Mouse (Mus musculus) forebrain, embryonic 13.5 days (tissue): ENCODE measurements around the gene Rnf111. TPM values are rescaled to one million over a fixed set of nuclear protein-coding genes. Genes with fewer than 3 reads are reported as not detected.
A peak's percentile ranks its signal among the peaks of the same experiment; 100 is the strongest.
"Not testable (repeated sequence)": the region's sequence is repeated elsewhere in the genome, so short reads cannot be mapped to it uniquely, and the experiment has no call there.

ENCODE experiments used
- ATAC-seq: fragments of 200-750 bp; cut with Nextera tagmentation; 2 replicates; pipeline ENCODE4 v1.8.0; 2017
- H3K27ac ChIP-seq: fragments of 300-500 bp; sonication (generic); 2 replicates; pipeline ENCODE4 v1.5.1; 2015; ENCODE audit warnings: inconsistent platforms, mild to moderate bottlenecking, moderate library complexity
- H3K27me3 ChIP-seq: fragments of 300-500 bp; sonication (generic); 2 replicates; pipeline ENCODE4 v1.6.1; 2015; ENCODE audit warnings: mild to moderate bottlenecking, inconsistent platforms
- H3K36me3 ChIP-seq: fragments of 300-500 bp; sonication (generic); 2 replicates; pipeline ENCODE4 v1.6.1; 2015; ENCODE audit warnings: mild to moderate bottlenecking, inconsistent platforms; ENCODE audit not compliant: poor library complexity, severe bottlenecking
- H3K4me1 ChIP-seq: fragments of 300-500 bp; sonication (generic); 2 replicates; pipeline ENCODE4 v1.6.1; 2015; ENCODE audit warnings: inconsistent platforms
- H3K4me2 ChIP-seq: fragments of 300-500 bp; sonication (generic); 2 replicates; pipeline ENCODE4 v1.6.1; 2015; ENCODE audit warnings: inconsistent platforms, mild to moderate bottlenecking, moderate library complexity
- H3K4me3 ChIP-seq: fragments of 300-500 bp; sonication (generic); 2 replicates; pipeline ENCODE4 v1.5.1; 2015; ENCODE audit warnings: mild to moderate bottlenecking, inconsistent platforms
- H3K9ac ChIP-seq: fragments of 300-500 bp; sonication (generic); 2 replicates; pipeline ENCODE4 v1.6.1; 2015; ENCODE audit warnings: mild to moderate bottlenecking, inconsistent platforms
- H3K9me3 ChIP-seq: fragments of 300-500 bp; sonication (generic); replicated peaks from 2 replicates; pipeline ENCODE4 v1.6.1; 2016; ENCODE audit warnings: inconsistent platforms
- WGBS: fragments of 180-500 bp; shearing (Covaris S2); methylation state at CpG from one replicate; pipeline ENCODE4 v1.1.7; 2015; 5-methylcytosine and 5-hydroxymethylcytosine counted together
- polyA plus RNA-seq: library from polyadenylated mRNA; unstranded; fragments of >200 nt; fragmentation: Nextera tagmentation; extraction: Ambion mirVana; gene quantifications from 2 replicates; pipeline ENCODE4 v1.2.1, GENCODE M21; 2015

The Rnf111 gene
- 35.1 and 35.7 TPM in 2 replicates for polyA plus RNA-seq

DNA sequence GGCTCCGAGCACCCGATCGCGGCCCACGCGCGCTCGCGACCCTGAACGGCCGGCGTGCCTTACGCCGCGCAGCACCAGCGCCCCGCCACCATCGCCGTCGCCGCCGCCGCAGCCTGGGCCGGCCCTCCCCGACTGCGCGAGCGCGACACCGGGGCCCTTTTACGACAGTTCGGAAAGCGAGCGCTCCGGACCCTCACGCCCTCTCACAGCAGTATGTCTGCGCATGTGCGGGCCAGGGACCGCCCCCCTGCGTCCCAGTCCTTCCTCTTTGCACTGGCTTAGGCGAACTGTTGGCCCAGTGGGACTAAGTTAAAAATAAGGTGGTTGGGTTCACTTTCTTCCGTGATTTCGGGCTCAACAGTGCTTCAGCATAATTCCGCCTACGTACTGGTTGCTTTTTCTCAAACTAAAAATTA lies at the start of gene Rnf111:
Gene Rnf111, minus strand, starts transcription at position 100 of the 416 bp plus-strand sequence.
- Histone ChIP-seq H3K4me1 (peaks cover 18% of the 10 kb centered on the region), H3K4me3 (peak within 1 kb of the TSS; percentile 95), H3K4me2 (peak within 1 kb of the TSS; percentile 71), H3K9ac (peak within 1 kb of the TSS; percentile 97), H3K9me3 (no peaks in the 10 kb centered on the region), H3K27ac (peak within 1 kb of the TSS; percentile 98), H3K36me3 (peaks cover 2% of the 10 kb centered on the region; the same call in 1 of the 2 replicates), H3K27me3 (no peaks in the 10 kb centered on the region)
- under 1% methylated on average over 45 of the region's 45 CpGs for WGBS
- peak; percentile 97 for ATAC-seq

DNA sequence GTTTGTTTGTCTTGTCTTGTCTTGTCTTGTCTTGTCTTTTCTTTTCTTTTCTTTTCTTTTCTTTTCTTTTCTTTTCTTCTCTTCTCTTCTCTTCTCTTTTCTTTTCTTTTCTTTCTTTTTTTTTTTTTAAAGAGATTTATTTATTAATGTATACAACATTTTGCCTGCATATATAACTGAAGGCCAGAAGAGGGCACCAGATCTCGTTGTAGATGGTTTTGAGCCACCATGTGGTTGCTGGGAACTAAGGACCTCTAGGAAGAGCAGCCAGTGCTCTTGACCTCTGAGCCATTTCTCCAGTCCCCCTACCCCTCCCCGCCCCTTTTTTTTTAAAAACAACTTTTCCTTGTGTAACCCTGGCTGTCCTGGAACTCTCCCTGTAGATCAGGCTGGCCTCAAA lies 48.7 kb upstream of the Rnf111 start:
- H3K4me1 ChIP-seq, H3K9ac ChIP-seq, H3K27me3 ChIP-seq, H3K27ac ChIP-seq, H3K4me2 ChIP-seq, H3K9me3 ChIP-seq, H3K4me3 ChIP-seq, ATAC-seq: not testable (repeated sequence)
- H3K36me3 ChIP-seq, result peaks cover 23% of the 10 kb centered on the region
- 96% methylated on average over 2 of the region's 2 CpGs for WGBS

DNA sequence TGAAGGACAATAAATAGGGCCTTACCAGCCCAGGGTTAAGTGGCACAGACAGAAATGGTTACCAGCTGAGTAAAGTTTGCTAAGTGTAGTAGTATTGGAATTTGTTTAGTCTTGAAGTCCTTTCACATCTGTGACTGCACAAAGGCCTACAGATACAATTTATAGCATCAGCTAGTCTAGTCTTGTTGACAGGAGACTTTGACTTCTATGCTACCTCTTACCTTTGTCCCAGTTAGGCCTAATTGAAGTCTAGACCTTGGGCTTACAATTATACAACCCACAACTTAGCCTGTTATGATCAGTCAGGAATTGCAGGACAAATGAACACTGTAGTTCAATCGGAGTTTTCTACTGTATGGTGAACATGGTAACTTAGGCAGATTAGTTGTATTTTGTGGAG lies 48.0 kb upstream of the Rnf111 start:
- no peak for ATAC-seq
- no peaks in the 10 kb centered on the region for H3K27me3 ChIP-seq
- no peak overlapping the region for H3K27ac ChIP-seq
- peaks cover 23% of the 10 kb centered on the region for H3K36me3 ChIP-seq
- 98% methylated on average over 1 of the region's 1 CpGs for WGBS
- H3K4me1 ChIP-seq, result peaks cover 6% of the 10 kb centered on the region; the same call in 1 of the 2 replicates
- no peak overlapping the region for H3K9ac ChIP-seq
- no peak overlapping the region for H3K4me2 ChIP-seq
- H3K9me3 ChIP-seq, result peaks cover 5% of the 10 kb centered on the region; the same call in 1 of the 2 replicates
- no peak overlapping the region for H3K4me3 ChIP-seq

DNA sequence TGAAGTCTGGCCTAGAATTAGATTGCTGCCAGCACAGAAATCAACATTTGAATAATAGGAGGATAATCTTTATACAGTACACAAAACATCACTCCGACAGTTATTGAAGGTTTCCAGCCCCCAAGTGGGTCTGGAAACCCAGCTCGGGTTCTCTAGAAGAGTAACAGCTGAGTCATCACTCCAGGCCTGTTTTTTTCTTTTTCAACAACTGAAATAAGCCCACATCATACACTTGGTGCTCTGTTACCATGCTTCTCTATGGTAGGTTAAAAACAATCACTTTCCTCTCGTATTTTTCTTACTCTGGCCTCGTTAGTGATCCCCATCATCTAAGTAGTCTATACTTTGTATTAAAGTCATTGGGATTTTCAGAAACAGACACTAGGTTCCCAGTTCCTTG lies 44.8 kb upstream of the Rnf111 start:
- H3K4me2 ChIP-seq, result no peak overlapping the region
- H3K36me3 ChIP-seq, result peaks cover 19% of the 10 kb centered on the region
- no peak overlapping the region for H3K9ac ChIP-seq
- H3K4me3 ChIP-seq, result no peak overlapping the region
- 0 out of 2 replicates have a peak, but pooled peaks cover 2% of the 10 kb centered on the region for H3K9me3 ChIP-seq
- WGBS, result 79% methylated on average over 4 of the region's 4 CpGs
- ATAC-seq, result no peak
- peaks cover 26% of the 10 kb centered on the region for H3K4me1 ChIP-seq
- H3K27me3 ChIP-seq, result no peaks in the 10 kb centered on the region
- no peak overlapping the region for H3K27ac ChIP-seq

DNA sequence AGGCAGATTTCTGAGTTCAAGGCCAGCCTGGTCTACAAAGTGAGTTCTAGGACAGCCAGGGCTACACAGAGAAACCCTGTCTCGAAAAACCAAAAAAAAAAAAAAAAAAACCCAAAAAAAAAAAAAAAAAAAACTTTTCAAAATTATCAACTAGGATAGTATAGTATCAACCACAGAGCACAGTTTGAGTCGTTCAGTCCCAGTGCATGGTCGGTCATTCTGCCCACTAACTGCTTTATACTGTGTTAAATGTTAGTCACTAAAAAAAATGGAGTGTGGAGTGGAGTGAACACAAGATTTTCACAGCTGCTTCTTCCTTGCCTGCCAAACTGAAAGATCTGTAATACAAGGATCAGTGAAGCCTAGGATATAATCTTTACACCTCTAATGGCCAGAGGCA lies 43.1 kb upstream of the Rnf111 start:
- H3K4me1 ChIP-seq, result peaks cover 30% of the 10 kb centered on the region
- H3K9ac ChIP-seq, H3K27me3 ChIP-seq, ATAC-seq, H3K27ac ChIP-seq, H3K4me2 ChIP-seq, H3K9me3 ChIP-seq, H3K4me3 ChIP-seq, H3K36me3 ChIP-seq: not testable (repeated sequence)
- WGBS, result 99% methylated on average over 3 of the region's 3 CpGs

DNA sequence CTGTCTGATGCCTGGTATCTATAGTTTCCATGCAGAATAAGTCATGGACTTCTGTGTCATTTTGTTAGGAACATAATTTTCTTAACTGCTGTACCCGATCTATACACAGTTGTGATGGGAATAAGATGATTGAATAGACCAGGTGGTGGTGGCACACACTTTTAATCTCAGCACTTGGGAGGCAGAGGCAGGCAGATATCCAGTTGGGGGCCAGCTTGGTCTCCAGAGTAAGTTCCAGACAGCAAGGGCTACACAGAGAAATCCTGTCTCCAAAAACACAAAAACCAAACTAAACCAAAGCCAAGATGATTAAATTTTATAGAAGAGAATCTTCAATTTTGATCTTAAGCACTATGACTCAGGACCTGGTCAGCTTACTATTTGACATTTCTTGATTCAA lies 41.3 kb upstream of the Rnf111 start:
- Histone ChIP-seq H3K36me3 (0 out of 2 replicates have a peak, but pooled peaks cover 6% of the 10 kb centered on the region), H3K4me1 (peaks cover 33% of the 10 kb centered on the region), H3K9me3 (no peaks in the 10 kb centered on the region), H3K4me2 (no peak overlapping the region), H3K4me3 (no peak overlapping the region), H3K9ac (no peak overlapping the region), H3K27me3 (no peaks in the 10 kb centered on the region), H3K27ac (no peak overlapping the region)
- WGBS, result 75% methylated on average over 1 of the region's 1 CpGs
- ATAC-seq, result no peak

DNA sequence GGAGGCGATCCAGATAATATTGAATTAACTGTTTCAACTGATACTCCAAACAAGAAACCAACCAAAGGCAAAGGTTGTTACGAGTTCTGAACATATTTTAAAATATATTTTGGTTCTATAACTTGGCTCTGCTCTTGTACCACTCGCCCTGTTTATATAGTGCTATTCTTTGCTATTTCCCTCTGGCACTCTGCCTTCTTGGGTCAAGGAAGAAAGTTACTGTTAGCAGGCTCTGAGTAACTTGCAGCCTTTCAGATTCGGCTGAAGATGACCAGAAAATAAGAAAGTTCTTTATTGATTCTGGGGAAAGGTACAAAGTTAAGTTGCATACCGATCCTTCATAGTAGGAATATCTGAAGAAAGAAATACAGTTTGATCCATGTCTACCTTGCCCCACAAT lies 40.5 kb upstream of the Rnf111 start:
- Histone ChIP-seq H3K27me3 (no peaks in the 10 kb centered on the region), H3K9me3 (no peaks in the 10 kb centered on the region), H3K4me3 (peak overlapping the region; percentile 82), H3K4me1 (peaks cover 33% of the 10 kb centered on the region), H3K36me3 (0 out of 2 replicates have a peak, but pooled peaks cover 6% of the 10 kb centered on the region), H3K27ac (no peak overlapping the region), H3K4me2 (peak overlapping the region; percentile 79), H3K9ac (peak overlapping the region; percentile 96)
- no peak for ATAC-seq
- WGBS, result 59% methylated on average over 5 of the region's 5 CpGs

DNA sequence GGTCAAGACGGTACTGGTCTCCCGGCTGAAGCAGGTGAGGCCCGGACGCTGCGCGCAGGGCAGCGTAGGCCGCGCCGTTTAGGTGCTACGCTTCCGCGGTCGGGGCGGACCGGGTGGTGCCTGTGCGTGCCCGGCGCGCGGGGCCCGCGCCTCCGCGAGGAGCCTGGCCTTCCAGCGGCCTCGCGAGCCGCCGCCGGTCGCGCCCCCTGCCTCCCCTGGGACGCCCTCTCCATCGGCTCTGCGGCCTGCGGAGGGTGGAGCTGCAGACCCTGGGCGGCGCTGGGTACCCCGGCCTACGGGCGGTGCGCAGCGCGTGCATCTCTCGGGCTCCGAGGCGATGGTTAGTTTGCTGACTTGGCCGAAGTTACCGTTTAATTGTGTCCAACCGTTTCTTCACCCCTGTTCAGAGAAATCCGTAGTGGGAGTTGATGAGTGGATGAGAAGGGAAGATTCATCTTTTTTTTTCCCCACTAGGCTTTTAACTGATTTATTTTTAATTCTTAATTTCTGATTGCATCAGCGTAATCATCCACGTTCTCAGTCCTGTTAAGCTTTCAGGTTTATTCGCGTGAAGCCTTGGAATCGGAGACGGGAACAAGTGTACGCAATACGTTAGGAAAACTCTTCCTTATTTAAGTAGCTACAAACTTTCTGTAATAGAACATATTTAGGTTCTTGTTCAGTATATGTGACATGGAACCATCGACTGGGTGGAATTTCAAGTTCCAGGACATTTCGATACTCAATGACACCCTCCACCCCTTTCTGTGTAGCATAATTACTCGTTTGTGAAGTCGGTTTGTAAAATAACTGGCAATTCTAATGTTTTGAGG lies 39.7 kb upstream of the Rnf111 start:
- Histone ChIP-seq H3K4me3 (peak overlapping the region; percentile 82), H3K27me3 (no peaks in the 10 kb centered on the region), H3K4me1 (peaks cover 33% of the 10 kb centered on the region), H3K4me2 (peak overlapping the region; percentile 79), H3K36me3 (0 out of 2 replicates have a peak, but pooled peaks cover 3% of the 10 kb centered on the region), H3K9me3 (no peaks in the 10 kb centered on the region), H3K9ac (peak overlapping the region; percentile 96), H3K27ac (peak overlapping the region; percentile 98)
- under 1% methylated on average over 62 of the region's 64 CpGs for WGBS
- ATAC-seq, result peak; percentile 72

DNA sequence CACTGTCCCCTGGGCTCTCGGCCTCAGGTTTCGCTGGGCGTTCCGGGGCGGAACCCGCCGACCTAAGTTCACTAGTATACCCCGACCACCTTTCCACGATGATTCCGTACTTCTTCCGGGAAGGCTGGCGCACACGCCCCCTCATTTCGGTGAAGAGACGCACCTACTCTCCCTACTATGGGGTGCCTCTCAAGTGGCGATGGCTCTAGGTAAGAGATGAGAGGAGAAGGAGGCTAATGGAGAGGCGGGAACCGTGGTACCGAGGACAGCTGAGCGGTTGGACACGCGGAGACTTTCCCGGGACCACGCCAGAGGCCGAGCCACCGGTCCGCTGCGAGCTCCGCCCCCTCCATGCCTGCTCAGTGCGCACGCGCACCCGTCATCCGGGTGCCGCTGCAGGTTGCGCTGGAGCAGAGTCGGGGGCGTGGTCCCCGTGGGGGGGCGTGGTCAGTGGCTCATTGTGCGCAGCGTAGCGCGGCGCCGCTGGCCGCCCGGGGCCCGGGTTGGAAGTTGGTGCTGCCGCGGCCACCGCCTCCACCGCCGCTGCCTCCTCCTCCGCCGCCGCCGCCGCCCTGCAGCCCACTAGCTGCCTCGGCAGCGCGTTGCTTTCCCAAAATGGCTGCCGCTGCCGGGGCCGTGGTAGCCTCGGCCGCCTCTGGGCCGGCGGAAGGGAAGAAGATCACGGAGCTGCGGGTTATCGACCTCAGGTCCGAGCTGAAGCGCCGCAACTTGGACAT lies 38.9 kb upstream of the Rnf111 start, which contains the start of gene Sltm:
Gene Sltm, plus strand, starts transcription at position 450 of the 737 bp plus-strand sequence.
- Histone ChIP-seq H3K27me3 (no peaks in the 10 kb centered on the region), H3K36me3 (no peaks in the 10 kb centered on the region), H3K4me3 (peak within 1 kb of the TSS; percentile 82), H3K9ac (peak within 1 kb of the TSS; percentile 96), H3K27ac (peak within 1 kb of the TSS; percentile 98), H3K4me1 (peaks cover 33% of the 10 kb centered on the region), H3K9me3 (no peaks in the 10 kb centered on the region), H3K4me2 (peak within 1 kb of the TSS; percentile 79)
- ATAC-seq, result peak; percentile 98
- under 1% methylated on average over 70 of the region's 75 CpGs for WGBS

DNA sequence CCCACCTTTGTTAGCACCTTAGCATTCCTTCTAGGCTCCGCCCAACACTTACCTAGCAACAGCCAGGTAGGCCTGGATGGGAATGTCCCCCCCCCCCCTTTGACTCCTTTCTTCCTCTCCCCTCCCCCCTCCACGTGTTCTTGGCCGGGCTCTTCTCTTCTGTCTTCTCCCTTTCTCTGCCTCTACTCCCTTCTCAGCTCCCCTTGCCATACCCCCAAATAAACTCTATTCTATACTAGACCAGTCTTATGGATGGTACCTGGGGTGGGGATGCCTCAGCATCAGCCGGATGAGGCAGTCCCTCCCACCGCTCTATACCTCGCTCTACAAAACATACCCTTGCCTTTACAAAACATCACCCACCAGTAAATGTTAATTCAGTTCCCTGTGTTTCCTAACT lies 38.1 kb upstream of the Rnf111 start:
- Histone ChIP-seq H3K27me3 (no peaks in the 10 kb centered on the region), H3K4me3 (peak overlapping the region; percentile 82), H3K4me2 (peak overlapping the region; percentile 79), H3K36me3 (no peaks in the 10 kb centered on the region), H3K9ac (peak overlapping the region; percentile 96), H3K9me3 (no peaks in the 10 kb centered on the region), H3K27ac (no peak overlapping the region), H3K4me1 (peaks cover 27% of the 10 kb centered on the region)
- ATAC-seq, result no peak
- WGBS, result 12% methylated on average over 6 of the region's 6 CpGs

DNA sequence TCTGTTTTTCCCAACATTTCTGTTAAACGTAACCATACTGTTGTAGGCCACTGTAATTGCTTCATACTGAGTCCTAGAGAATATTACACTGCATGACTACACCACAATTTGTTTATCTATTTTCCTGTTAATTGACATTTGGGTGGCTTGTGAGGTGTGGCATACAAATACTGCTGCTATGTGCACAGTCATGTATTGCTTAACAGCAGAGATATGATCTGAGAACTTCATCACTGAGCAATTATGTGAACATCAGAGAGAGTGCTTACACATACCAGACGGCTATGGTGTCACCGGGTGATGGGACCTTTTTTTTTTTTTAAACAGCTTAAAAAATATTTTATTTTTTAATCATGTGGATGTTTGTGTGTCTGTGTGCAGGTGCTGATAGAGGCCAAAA lies 29.8 kb upstream of the Rnf111 start:
- H3K4me3 ChIP-seq, result no peak overlapping the region
- H3K27me3 ChIP-seq, result no peaks in the 10 kb centered on the region
- ATAC-seq, result no peak
- no peak overlapping the region for H3K9ac ChIP-seq
- H3K4me2 ChIP-seq, result no peak overlapping the region
- H3K4me1 ChIP-seq, result no peaks in the 10 kb centered on the region
- H3K36me3 ChIP-seq, result no peaks in the 10 kb centered on the region
- 88% methylated on average over 3 of the region's 3 CpGs for WGBS
- no peak overlapping the region for H3K27ac ChIP-seq
- no peaks in the 10 kb centered on the region for H3K9me3 ChIP-seq

DNA sequence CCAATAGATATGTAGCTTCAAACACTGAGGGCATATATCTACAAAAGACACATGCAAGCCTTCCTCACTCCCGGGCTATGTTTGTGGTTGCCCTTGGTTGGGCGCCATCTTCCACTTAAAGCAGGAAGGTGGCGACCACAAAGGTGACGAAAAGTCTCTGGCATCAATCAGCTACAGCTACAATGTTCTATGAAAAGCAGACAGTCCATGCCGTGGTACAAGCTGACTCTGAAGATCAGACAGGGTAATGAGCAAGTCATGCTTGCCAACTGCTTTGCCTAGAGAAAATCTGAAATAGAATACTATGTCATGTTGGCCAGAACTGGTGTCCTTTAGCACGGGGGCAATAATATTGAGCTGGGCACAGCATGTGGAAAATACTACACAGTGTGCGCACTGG lies 20.8 kb upstream of the Rnf111 start:
- Histone ChIP-seq H3K4me3 (no peak overlapping the region), H3K27ac (no peak overlapping the region), H3K36me3 (no peaks in the 10 kb centered on the region), H3K9ac (no peak overlapping the region), H3K4me1 (no peaks in the 10 kb centered on the region), H3K27me3 (no peaks in the 10 kb centered on the region), H3K4me2 (no peak overlapping the region), H3K9me3 (no peaks in the 10 kb centered on the region)
- no peak for ATAC-seq
- WGBS, result 92% methylated on average over 7 of the region's 7 CpGs
